Mouse (Mus musculus): ENCODE results near the gene Cutal. TPM values are rescaled to one million over a fixed set of nuclear protein-coding genes. Genes with fewer than 3 reads are reported as not detected.

Cutal gene
- polyA plus RNA-seq, 1 experiment from 2014 or later = 0.16 TPM

- Histone ChIP-seq H3K4me2 (no peak overlapping the region), H3K9ac (no peak overlapping the region), H3K4me1 (replicated peaks) (no peaks in the 10 kb centered on the region), H3K36me3 (no peaks in the 10 kb centered on the region), H3K27ac (no peak overlapping the region), H3K4me3 (no peak overlapping the region), H3K9me3 (replicated peaks) (no peaks in the 10 kb centered on the region), H3K27me3 (no peaks in the 10 kb centered on the region)
- ATAC-seq (replicated peaks; ENCODE audit: insufficient number of reproducible peaks, insufficient read depth, low FRiP score, low read depth) = no peak
- 70% methylated on average over 11 of the region's 11 CpGs for WGBS
Measured at GRCm38 (mm10) chr2:34843211-34843939, 30.8 kb upstream of the Cutal start.

GRCm38 (mm10) chr2:34847702-34848101, 26.5 kb upstream of the Cutal start:
- H3K27me3 ChIP-seq = no peaks in the 10 kb centered on the region
- H3K4me2 ChIP-seq = no peak overlapping the region
- H3K9me3 ChIP-seq (replicated peaks) = no peaks in the 10 kb centered on the region
- 91% methylated on average over 1 of the region's 1 CpGs for WGBS
- no peak overlapping the region for H3K9ac ChIP-seq
- ATAC-seq (replicated peaks; ENCODE audit: insufficient number of reproducible peaks, insufficient read depth, low FRiP score, low read depth) = no peak
- peaks cover 12% of the 10 kb centered on the region for H3K36me3 ChIP-seq
- H3K4me3 ChIP-seq = no peak overlapping the region
- no peaks in the 10 kb centered on the region for H3K4me1 ChIP-seq (replicated peaks)
- no peak overlapping the region for H3K27ac ChIP-seq

- Histone ChIP-seq H3K27me3 (no peaks in the 10 kb centered on the region), H3K4me1 (replicated peaks) (no peaks in the 10 kb centered on the region), H3K4me3 (no peak overlapping the region), H3K36me3 (peaks cover 79% of the 10 kb centered on the region), H3K9ac (no peak overlapping the region), H3K9me3 (replicated peaks) (no peaks in the 10 kb centered on the region), H3K4me2 (no peak overlapping the region), H3K27ac (no peak overlapping the region)
- WGBS = 94% methylated on average over 4 of the region's 4 CpGs
- ATAC-seq (replicated peaks; ENCODE audit: insufficient number of reproducible peaks, insufficient read depth, low FRiP score, low read depth) = no peak
Measured at GRCm38 (mm10) chr2:34855265-34855664, 18.9 kb upstream of the Cutal start.

DNA sequence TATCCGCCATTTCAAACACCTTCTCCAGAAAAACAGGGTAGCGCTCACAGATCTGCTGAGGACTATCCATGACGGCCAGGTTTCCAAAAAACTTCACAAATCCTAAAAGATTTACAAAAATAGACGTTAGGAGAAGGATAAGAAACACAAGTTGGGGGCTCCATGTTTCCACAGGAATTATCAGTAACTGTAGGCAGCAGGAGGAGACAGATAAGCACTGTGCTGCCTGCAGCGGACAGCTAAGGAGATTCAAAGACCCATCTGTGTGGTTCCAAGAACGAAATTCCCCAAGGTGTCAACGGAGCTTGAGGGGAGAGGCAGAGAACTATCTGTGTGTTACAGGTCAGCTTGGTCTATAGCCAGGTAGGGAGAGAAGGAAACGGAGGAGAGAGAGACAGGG, 16.5 kb upstream of the Cutal start:
- Histone ChIP-seq H3K27ac (no peak overlapping the region), H3K27me3 (no peaks in the 10 kb centered on the region), H3K4me2 (no peak overlapping the region), H3K36me3 (peaks cover 75% of the 10 kb centered on the region), H3K4me1 (replicated peaks) (no peaks in the 10 kb centered on the region), H3K9me3 (replicated peaks) (no peaks in the 10 kb centered on the region), H3K9ac (no peak overlapping the region), H3K4me3 (no peak overlapping the region)
- WGBS = 76% methylated on average over 8 of the region's 8 CpGs
- ATAC-seq (replicated peaks; ENCODE audit: insufficient number of reproducible peaks, insufficient read depth, low FRiP score, low read depth) = no peak

DNA sequence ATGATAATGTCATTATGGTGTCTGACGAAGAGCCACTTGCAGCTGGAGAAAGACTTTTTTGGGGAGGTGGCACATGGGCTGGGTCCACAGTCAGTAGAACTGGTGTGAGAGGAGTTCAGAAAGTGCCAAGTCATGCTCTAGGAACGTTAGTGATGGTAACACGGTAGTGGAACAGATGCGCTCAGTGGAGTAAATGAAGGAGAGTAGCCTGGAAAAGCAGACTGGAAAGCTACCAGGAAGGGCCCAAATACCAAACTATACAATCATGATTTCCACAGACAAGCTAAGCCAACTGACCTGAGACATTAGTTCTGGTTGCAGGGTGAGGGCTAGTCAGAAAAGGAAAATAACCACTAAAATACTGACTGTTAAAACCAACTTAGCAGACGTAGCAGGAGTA, 4.5 kb upstream of the Cutal start:
- peak overlapping the region; percentile 40 for H3K4me3 ChIP-seq
- peaks cover 13% of the 10 kb centered on the region for H3K36me3 ChIP-seq
- no peaks in the 10 kb centered on the region for H3K9me3 ChIP-seq (replicated peaks)
- peaks cover 18% of the 10 kb centered on the region for H3K4me1 ChIP-seq (replicated peaks)
- ATAC-seq (replicated peaks; ENCODE audit: insufficient number of reproducible peaks, insufficient read depth, low FRiP score, low read depth) = no peak
- peaks cover 11% of the 10 kb centered on the region; the same call in 1 of the 2 replicates for H3K27me3 ChIP-seq
- peak overlapping the region; percentile 73 for H3K4me2 ChIP-seq
- H3K27ac ChIP-seq = no peak overlapping the region
- H3K9ac ChIP-seq = 0 out of 2 replicates have a peak overlapping the region, but pooled peaks have one; percentile 19
- WGBS = 31% methylated on average over 5 of the region's 5 CpGs

DNA sequence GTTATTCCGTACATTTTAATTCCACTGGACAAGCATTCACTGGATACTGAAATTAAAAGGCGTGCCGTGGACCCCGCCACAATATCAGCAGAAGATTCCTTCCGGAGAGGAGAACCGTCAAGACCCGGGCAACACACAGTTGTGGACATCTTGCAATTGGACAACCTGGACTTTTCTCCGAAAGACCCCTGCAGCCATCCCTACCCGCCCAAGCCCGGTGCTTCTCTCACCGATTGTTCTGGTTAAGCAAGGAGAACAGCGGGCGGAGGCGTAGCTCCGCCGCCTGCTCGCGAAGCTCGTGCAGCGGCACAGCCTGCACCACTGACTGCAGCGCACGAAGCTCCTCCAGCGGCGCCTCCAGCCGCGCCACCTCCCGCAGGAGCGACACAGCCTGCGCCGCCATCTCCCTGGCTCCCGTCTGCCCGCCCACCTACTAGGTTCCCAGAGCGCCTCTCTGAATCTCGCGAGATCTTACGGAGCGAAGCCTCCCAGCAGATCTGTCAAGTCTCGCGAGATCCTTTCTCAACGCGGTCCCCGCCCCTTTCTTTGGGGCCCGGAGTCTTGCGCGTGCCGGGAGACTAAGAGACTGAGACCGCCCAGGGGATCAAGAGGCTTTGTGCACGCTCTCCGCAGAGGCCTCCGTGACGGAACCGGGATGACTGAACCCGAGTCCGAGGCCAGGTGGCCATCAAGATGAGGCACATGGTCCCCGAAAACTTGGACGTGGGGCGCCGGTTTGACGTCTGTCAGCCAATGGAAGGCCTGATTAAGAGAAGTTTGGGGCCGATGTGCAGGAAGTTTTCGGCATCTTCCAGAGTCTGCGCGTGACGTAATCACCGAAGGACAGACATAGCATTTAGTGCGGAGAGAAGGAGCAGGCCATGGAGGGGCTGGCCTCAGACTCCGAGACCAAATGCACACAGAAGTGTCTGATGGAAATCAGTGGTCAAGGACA, 3.4 kb upstream of the Cutal start:
- Histone ChIP-seq H3K27me3 (peaks cover 17% of the 10 kb centered on the region; the same call in 1 of the 2 replicates), H3K9ac (peak overlapping the region; percentile 93), H3K4me3 (peak overlapping the region; percentile 76), H3K36me3 (peaks cover 2% of the 10 kb centered on the region), H3K4me2 (peak overlapping the region; percentile 73), H3K27ac (peak overlapping the region; percentile 96), H3K9me3 (replicated peaks) (no peaks in the 10 kb centered on the region), H3K4me1 (replicated peaks) (peaks cover 18% of the 10 kb centered on the region)
- under 1% methylated on average over 67 of the region's 67 CpGs for WGBS
- peak; percentile 98 for ATAC-seq (replicated peaks; ENCODE audit: insufficient number of reproducible peaks, insufficient read depth, low FRiP score, low read depth)

GRCm38 (mm10) chr2:34874816-34875345, 685 bp downstream of the Cutal start, which contains the start of gene Psmd5:
Psmd5 (minus strand) TSS chr2:34874968.
- H3K4me2 ChIP-seq = peak within 1 kb of the TSS; percentile 62
- 0 out of 2 replicates have a peak within 1 kb of the TSS, but pooled peaks have one; percentile 29 for H3K9ac ChIP-seq
- peaks cover 33% of the 10 kb centered on the region for H3K27me3 ChIP-seq
- H3K36me3 ChIP-seq = no peaks in the 10 kb centered on the region
- WGBS = 11% methylated on average over 8 of the region's 8 CpGs
- peak within 1 kb of the TSS; percentile 38 for H3K4me3 ChIP-seq
- H3K27ac ChIP-seq = no peak within 1 kb of the TSS
- no peaks in the 10 kb centered on the region for H3K9me3 ChIP-seq (replicated peaks)
- H3K4me1 ChIP-seq (replicated peaks) = peaks cover 10% of the 10 kb centered on the region
- no peak for ATAC-seq (replicated peaks; ENCODE audit: insufficient number of reproducible peaks, insufficient read depth, low FRiP score, low read depth)

DNA sequence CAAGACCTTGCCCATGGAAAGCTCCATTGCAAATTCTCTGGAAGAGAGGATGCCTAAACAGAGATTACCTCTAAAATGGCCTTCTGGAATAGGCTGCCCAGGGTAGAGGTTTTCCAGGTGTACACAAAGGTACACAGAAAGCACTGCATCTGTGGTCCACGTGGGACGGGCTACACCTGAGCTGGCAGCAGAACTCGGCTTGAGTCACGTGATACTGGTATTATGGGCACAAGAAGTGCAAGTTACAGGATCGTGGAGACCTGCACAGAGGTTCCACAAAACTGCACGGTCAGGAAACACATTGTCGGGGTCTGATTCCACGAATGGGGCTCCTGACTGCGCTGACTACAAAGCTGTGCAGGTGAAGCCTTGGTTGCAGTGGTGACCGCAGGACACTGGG, 5.9 kb downstream of the Cutal start:
- H3K4me2 ChIP-seq = no peak overlapping the region
- no peaks in the 10 kb centered on the region for H3K9me3 ChIP-seq (replicated peaks)
- H3K27ac ChIP-seq = no peak overlapping the region
- 79% methylated on average over 10 of the region's 10 CpGs for WGBS
- H3K9ac ChIP-seq = no peak overlapping the region
- H3K4me1 ChIP-seq (replicated peaks) = no peaks in the 10 kb centered on the region
- H3K4me3 ChIP-seq = no peak overlapping the region
- no peaks in the 10 kb centered on the region for H3K36me3 ChIP-seq
- peaks cover 31% of the 10 kb centered on the region for H3K27me3 ChIP-seq
- ATAC-seq (replicated peaks; ENCODE audit: insufficient number of reproducible peaks, insufficient read depth, low FRiP score, low read depth) = no peak

- WGBS = 87% methylated on average over 2 of the region's 2 CpGs
- Histone ChIP-seq H3K27me3 (peaks cover 16% of the 10 kb centered on the region), H3K27ac (no peak overlapping the region), H3K9ac (no peak overlapping the region), H3K4me3 (no peak overlapping the region), H3K4me1 (replicated peaks) (no peaks in the 10 kb centered on the region), H3K9me3 (replicated peaks) (no peaks in the 10 kb centered on the region), H3K4me2 (no peak overlapping the region), H3K36me3 (no peaks in the 10 kb centered on the region)
- no peak for ATAC-seq (replicated peaks; ENCODE audit: insufficient number of reproducible peaks, insufficient read depth, low FRiP score, low read depth)
Measured at GRCm38 (mm10) chr2:34882757-34883156, 8.6 kb downstream of the Cutal start.

GRCm38 (mm10) chr2:34883190-34883589, 9.0 kb downstream of the Cutal start:
- Histone ChIP-seq H3K9me3 (replicated peaks) (no peaks in the 10 kb centered on the region), H3K27me3 (peaks cover 15% of the 10 kb centered on the region), H3K36me3 (no peaks in the 10 kb centered on the region), H3K27ac (no peak overlapping the region), H3K4me2 (no peak overlapping the region), H3K4me1 (replicated peaks) (no peaks in the 10 kb centered on the region), H3K9ac (no peak overlapping the region), H3K4me3 (no peak overlapping the region)
- ATAC-seq (replicated peaks; ENCODE audit: insufficient number of reproducible peaks, insufficient read depth, low FRiP score, low read depth) = no peak
- WGBS = 34% methylated on average over 5 of the region's 5 CpGs

DNA sequence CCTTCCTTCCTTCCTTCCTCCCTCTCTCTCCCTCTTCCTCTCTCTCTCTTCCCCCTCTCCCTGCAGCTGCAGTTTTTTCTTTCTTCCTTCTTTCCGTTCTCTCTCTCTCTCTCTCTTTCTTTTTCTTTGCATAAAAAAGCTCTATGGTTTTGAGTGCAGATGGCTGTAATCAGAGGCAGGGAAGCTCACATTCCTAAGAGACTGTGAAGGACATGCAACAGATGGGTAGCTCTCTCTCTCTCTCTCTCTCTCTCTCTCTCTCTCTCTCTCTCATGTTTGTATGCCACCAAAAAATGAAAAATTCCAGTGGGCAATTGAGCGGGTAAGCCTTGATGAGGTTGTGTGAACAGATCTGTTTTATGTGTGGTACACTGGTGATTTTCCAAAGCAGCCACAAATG, 10.0 kb downstream of the Cutal start:
- no peak overlapping the region for H3K27ac ChIP-seq
- H3K36me3 ChIP-seq = no peaks in the 10 kb centered on the region
- ATAC-seq (replicated peaks; ENCODE audit: insufficient number of reproducible peaks, insufficient read depth, low FRiP score, low read depth) = no peak
- H3K9me3 ChIP-seq (replicated peaks) = no peaks in the 10 kb centered on the region
- H3K4me1 ChIP-seq (replicated peaks) = no peaks in the 10 kb centered on the region
- H3K4me3 ChIP-seq = no peak overlapping the region
- H3K9ac ChIP-seq = no peak overlapping the region
- H3K27me3 ChIP-seq = peaks cover 14% of the 10 kb centered on the region
- no peak overlapping the region for H3K4me2 ChIP-seq
- WGBS = 71% methylated on average over 2 of the region's 2 CpGs
